Mouse (Mus musculus) megakaryocyte, embryonic 14.5 days (primary cell): ENCODE results near the gene Esp23. TPM values are rescaled to one million over a fixed set of nuclear protein-coding genes. Genes with fewer than 3 reads are reported as not detected.
"Not testable (repeated sequence)": the region's sequence is repeated elsewhere in the genome, so short reads cannot be mapped to it uniquely, and the experiment has no call there.

Experiments used
- H3K27me3 ChIP-seq: replicated peaks from 2 replicates; pipeline ENCODE3; 2012; ENCODE audit warnings: inconsistent platforms
- H3K36me3 ChIP-seq: replicated peaks from 2 replicates; pipeline ENCODE3; 2012; ENCODE audit warnings: low read length, inconsistent platforms, mixed read lengths
- H3K4me1 ChIP-seq: 2 replicates; pipeline ENCODE4 v1.6.1; 2012; ENCODE audit warnings: inconsistent platforms
- H3K4me3 ChIP-seq: replicated peaks from 2 replicates; pipeline ENCODE3; 2012; ENCODE audit warnings: moderate library complexity, mild to moderate bottlenecking, inconsistent platforms
- H3K9me3 ChIP-seq: 2 replicates; pipeline ENCODE4 v1.6.1; 2012; ENCODE audit warnings: inconsistent platforms
- FLI1 ChIP-seq: IDR thresholded peaks from 2 replicates; pipeline ENCODE4 v1.6.1; 2012; ENCODE audit warnings: low read length, inconsistent platforms, mixed read lengths
- GATA1 ChIP-seq: IDR thresholded peaks from 3 replicates; pipeline ENCODE4 v1.6.1; 2012; ENCODE audit warnings: mixed read lengths, low read length, inconsistent platforms, borderline replicate concordance
- polyA plus RNA-seq: library from polyadenylated mRNA; stranded (reverse); fragments of >175 nt; gene quantifications from 2 replicates; pipeline ENCODE4 v1.2.3, GENCODE M21; 2012; ENCODE audit warnings: low replicate concordance; ENCODE audit not compliant: insufficient read depth

Esp23 gene
- polyA plus RNA-seq, result not detected in 2 replicates

DNA sequence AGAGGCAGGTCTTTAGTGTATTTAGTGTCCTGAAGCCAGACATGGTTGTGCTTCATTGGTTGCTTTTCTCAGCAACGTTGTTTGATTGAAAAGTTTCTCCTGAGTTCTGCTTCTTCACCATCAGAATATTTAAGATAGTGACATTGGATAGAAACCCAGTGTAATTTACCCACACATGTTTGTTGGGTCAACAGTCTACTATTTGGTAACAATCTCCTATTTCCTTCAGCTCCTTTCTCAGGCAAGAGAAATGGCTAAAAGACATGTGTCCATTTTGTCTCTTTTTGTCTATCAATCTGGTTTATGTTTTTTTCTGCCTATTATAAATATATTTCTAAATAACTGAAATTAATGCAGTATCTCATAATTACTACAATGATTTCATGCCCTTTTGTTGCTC, at the start of gene Esp23:
TSS of gene Esp23 (minus strand) at position 101 of the 400 bp plus-strand sequence.
- no peak within 1 kb of the TSS for H3K4me3 ChIP-seq
- H3K9me3 ChIP-seq, result peaks cover 5% of the 10 kb centered on the region
- no peaks in the 10 kb centered on the region for H3K4me1 ChIP-seq
- H3K27me3 ChIP-seq, result no peaks in the 10 kb centered on the region
- TF ChIP-seq FLI1 (no peak), GATA1 (no peak)
- H3K36me3 ChIP-seq, result no peaks in the 10 kb centered on the region

DNA sequence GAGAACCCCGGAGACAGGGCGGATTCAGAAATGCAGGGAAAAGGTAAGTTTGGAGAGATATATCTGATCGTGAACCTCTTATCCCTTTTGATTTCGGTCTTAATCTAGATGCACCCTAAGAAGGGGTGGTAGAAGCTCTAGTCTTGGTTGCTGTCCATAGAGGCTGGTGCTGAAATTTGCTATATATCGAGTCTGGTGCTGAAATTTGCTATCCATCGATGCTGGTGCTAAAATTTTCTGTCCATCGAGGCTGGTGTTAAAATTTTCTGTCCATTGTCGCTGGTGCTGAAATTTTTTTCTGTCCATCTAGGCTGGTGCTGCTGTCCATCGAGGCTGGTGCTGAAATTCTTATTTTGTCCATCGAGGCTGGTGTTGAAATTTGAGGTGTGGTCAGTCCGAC, 30.3 kb upstream of the Esp23 start:
- not testable (repeated sequence) for H3K4me3 ChIP-seq, H3K4me1 ChIP-seq, H3K27me3 ChIP-seq, H3K36me3 ChIP-seq
- H3K9me3 ChIP-seq, result peaks cover 20% of the 10 kb centered on the region

DNA sequence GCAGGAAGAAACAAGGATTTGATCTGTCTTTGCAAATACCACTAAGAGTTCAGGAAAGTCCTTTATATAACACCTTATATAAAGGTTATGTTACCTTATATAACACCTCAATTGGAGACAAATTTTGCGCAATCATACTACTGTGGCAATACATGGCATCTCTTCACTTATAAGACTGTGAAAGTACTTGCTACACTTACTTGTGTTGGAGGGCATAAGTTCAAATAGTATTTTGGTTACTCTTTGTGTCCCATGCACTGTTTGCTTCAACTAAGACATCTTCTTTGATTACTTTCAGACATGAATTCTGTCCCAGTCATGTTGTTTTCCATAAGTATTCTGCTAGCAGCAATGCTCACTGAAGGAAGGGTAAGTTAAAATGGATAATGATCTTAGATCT, 18.2 kb upstream of the Esp23 start, which contains the start of gene Esp22:
TSS of gene Esp22 (plus strand) at position 301 of the 400 bp plus-strand sequence.
- no peaks in the 10 kb centered on the region for H3K36me3 ChIP-seq
- no peak for TF ChIP-seq FLI1
- TF ChIP-seq GATA1, result no peak
- no peaks in the 10 kb centered on the region for H3K27me3 ChIP-seq
- H3K9me3 ChIP-seq, result no peaks in the 10 kb centered on the region
- no peaks in the 10 kb centered on the region for H3K4me1 ChIP-seq
- no peak within 1 kb of the TSS for H3K4me3 ChIP-seq

DNA sequence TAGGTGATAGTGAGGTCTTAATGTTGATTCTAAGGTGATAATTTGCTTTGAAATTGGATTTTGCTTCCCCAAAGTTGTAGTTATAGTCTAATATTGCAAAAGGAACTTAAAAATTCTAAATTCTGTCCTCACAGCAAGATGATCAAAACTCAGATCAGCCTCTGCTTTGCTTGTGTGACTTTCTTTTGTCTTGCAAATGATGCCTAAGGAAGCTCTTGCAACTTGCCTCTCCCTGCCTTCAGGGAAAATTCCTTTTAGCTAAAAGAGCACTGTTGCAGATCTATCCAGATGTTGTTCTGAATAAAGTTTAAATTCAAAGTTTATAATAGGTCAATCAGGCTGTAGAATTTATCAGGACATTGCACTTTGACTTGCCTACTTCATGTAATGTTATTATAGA, 13.2 kb downstream of the Esp23 start:
- Histone ChIP-seq H3K4me1 (no peaks in the 10 kb centered on the region), H3K4me3 (no peak overlapping the region), H3K27me3 (no peaks in the 10 kb centered on the region), H3K36me3 (no peaks in the 10 kb centered on the region), H3K9me3 (peaks cover 8% of the 10 kb centered on the region)
- no peak for TF ChIP-seq FLI1
- TF ChIP-seq GATA1, result no peak

DNA sequence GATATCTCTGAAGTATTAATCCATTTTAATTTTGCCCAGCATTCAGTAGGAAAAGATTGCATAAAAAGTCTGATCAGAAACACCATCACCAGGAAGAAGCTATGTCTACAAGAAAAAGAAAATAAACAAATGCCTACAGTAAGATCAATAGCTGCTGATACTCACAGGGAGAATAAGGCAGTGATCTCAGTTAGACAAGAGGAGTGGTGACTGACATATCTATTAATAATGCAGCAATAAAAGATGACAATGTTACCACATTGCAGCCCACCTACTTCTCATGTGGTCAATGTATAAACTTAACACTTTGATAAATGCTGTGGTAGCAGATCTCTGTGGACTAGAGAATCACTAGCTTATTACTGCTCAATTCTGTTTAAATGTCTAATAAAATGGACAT, 33.6 kb downstream of the Esp23 start, which contains the start of gene Gm21903:
TSS of gene Gm21903 (minus strand) at position 101 of the 400 bp plus-strand sequence.
- no peaks in the 10 kb centered on the region for H3K9me3 ChIP-seq
- no peaks in the 10 kb centered on the region for H3K27me3 ChIP-seq
- H3K4me1 ChIP-seq, result no peaks in the 10 kb centered on the region
- no peak for TF ChIP-seq FLI1
- no peak for TF ChIP-seq GATA1
- H3K4me3 ChIP-seq, result no peak within 1 kb of the TSS
- H3K36me3 ChIP-seq, result no peaks in the 10 kb centered on the region

DNA sequence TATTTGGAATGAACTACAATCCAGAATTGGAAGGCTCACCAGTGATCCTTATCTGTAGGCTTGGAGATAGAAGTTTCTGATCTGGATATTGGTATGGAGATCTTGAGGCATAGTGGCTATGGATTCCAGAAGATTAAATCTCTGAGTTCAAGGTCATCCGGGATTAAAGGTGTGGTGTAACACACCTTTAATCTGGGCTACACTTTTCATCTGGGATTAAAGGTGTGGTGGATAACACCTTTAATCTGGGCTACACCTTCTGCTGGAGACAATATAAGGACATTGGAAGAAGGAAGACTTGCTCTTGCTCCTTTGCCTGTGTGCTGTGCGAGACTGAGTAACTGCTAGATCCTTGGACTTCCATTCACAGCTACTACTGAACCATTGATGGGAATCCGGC, 40.4 kb downstream of the Esp23 start, which contains the start of gene Esp24:
TSS of gene Esp24 (plus strand) at position 301 of the 400 bp plus-strand sequence.
- H3K4me1 ChIP-seq, H3K4me3 ChIP-seq: not testable (repeated sequence)

More for the DNA sequence above, 40.4 kb downstream of the Esp23 start, which contains the start of gene Esp24:
- H3K27me3 ChIP-seq, H3K36me3 ChIP-seq, H3K9me3 ChIP-seq: not testable (repeated sequence)

Other genes starting within 250 kb of the Esp23 start
- not detected in 2 replicates for gene Esp24, start 40.3 kb downstream of the Esp23 start, polyA plus RNA-seq
- gene Gm21903, start 33.7 kb downstream of the Esp23 start, polyA plus RNA-seq, result not detected in 2 replicates
- gene Esp22, start 18.3 kb upstream of the Esp23 start, polyA plus RNA-seq, result not detected in 2 replicates